Mouse (Mus musculus): ENCODE measurements at regions not wholly inside any gene's neighbourhood (a gene's known extent, or its start where the extent isn't known, plus 50 kb on each side); places are given as distances from the start of the nearest gene placed in this dataset.
A peak's percentile ranks its signal among the peaks of the same experiment; 100 is the strongest.
"Not testable (repeated sequence)": the region's sequence is repeated elsewhere in the genome, so short reads cannot be mapped to it uniquely, and the experiment has no call there.

DNA sequence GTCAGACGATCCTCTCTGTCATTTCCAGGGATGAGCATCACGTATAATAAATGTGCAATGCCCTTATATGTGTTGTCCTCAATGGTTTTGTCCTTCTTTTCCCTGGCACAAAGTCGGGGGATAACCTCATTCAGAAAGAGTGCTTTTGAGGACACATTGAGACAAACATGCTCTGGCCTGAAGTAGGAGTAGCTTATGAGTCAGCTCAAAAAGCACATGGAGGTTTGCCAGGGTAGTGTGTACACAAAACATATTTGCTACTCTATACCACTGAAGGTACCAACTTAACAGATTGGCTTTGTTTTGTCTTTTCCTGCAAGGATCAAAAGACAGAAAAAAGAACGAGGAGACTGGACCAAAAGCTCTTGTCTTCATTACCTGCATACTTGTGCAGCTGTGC, 682.1 kb upstream of the Grid2 start:
- no peak for DNase-seq

DNA sequence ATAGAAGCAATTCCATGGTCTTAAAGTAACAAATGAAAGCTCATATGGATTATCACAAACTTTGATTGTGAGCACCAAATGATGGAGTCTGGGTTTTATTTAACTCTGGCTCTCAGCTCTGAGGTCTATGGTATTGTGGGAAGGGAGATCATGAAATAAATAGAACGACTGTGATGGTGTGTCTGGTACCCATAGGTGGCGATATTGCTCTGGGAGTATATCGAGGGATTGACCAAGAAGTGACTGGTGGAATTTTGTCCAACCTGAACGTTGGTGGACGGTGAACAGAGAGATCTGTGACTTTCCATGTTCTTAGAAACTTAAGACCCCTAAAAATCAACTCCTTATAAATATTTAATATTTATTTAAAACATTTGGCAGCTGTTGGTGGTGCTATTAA, 679.5 kb upstream of the Grid2 start:
- peak; percentile 46 for DNase-seq

DNA sequence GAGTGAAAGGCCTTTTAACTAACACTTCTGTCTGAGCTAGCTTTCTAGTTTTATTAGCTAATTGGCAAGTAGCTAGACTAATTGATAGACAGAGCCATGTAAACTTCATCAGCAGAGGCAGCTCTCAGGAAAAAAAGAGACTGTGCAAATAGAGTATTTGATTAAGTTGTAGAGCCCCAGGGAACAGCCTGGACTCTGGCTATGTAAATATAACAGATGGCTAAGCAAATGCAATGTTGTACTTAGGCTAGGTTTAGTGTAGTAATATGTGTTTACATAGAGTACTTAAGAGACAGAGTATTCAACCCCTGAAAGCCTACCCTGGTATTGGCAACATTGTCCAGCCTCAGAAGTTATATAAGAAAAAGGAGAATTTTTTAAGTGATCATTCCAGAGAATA, 635.1 kb upstream of the Grid2 start:
- DNase-seq: no peak

DNA sequence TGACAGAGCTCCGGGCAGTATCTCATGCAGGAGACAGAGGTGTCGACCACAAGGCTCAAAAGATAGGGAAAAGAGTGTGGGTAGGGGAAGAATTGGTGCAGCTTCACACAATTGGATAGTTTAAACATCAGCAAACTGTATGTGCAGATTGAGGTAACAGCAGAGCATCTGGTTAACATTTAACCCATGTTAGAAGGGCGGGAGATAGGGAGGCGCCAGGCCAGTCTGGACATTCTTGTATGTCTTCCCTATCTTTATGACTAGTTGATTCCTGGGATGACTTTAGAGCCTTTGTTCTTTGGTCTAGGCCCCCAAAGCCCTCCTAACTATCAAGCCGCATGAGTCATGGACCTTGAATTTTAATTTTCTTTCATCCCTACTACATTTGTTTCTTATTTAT, 587.6 kb upstream of the Grid2 start:
- not testable (repeated sequence) for DNase-seq

DNA sequence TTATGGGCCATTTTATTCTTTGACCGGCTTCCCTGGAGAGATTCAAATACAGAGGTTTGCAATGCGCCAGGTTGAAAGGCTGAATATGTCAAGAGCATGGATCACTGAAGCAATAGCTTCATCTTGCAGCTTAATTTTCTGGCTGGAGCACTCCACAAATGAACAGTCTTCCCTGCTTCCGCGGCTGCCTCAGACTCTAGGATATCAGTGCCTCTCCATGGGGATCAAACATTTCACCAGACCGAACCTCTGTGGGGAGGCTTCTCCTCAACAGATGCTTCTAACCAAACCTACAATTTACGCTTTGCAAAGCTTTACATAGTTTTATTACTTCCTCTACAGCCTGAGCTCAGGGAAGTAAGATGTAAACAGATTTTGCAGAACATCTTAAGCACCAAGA, 537.3 kb upstream of the Grid2 start:
- no peak for DNase-seq

GRCm38 (mm10) chr6:62719541-62720155, 536.0 kb upstream of the Grid2 start:
- no peak for DNase-seq
